Mouse (Mus musculus): Measurements from ENCODE around the gene Cdc42bpb. TPM values are rescaled to one million over a fixed set of nuclear protein-coding genes. Genes with fewer than 3 reads are reported as not detected.

Gene Cdc42bpb
- total and polyA plus RNA-seq, 2 experiments, result 19.5 to 122 TPM

GRCm38 (mm10) chr12:111250116-111250515 lies 127.4 kb downstream of the Cdc42bpb start:
- Histone ChIP-seq H3K4me1 (ENCODE audit: control insufficient read depth, insufficient read depth, low read length) (no peaks in the 10 kb centered on the region), H3K27ac (replicated peaks; ENCODE audit: insufficient read depth, low read depth, low read length) (no peak overlapping the region), H3K9ac (ENCODE audit: low read depth, low read length) (no peak overlapping the region), H3K79me2 (ENCODE audit: control insufficient read depth, insufficient read depth, low read length) (no peaks in the 10 kb centered on the region), H3K27me3 (ENCODE audit: control insufficient read depth, insufficient read depth, low read length) (no peaks in the 10 kb centered on the region), H3K36me3 (ENCODE audit: control insufficient read depth, insufficient read depth, low read length) (peaks cover 1% of the 10 kb centered on the region; the same call in 1 of the 2 replicates), H3K4me3 (ENCODE audit: insufficient read depth, low read depth, low read length) (no peak overlapping the region)
- DNase-seq (ENCODE audit: extremely low read depth, low read depth, low spot score), result no peak
- TF ChIP-seq POLR2A (IDR thresholded peaks at IDR 0.05; ENCODE audit: extremely low read depth, insufficient read depth, low read length), result no peak
- WGBS, result 92% methylated on average over 8 of the region's 8 CpGs

DNA sequence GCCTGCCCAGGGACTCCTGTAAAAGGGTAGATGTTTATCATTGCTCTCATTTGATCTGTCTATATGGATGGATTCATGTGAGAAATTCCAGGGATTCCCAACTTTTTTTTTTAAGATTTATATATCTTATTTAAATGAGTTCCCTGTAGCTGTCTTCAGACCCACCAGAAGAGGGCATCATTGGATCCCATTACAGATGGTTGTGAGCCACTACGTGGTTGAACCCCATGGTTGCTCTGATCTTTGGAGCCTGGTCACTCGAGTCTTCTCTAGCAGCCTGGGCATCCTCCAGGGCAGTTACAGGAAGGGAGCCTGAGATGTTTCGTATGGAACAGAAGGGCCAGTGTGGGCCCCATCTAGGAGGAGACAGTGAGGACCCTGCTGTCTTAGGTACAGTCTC lies 128.4 kb downstream of the Cdc42bpb start:
- no peaks in the 10 kb centered on the region for H3K27me3 ChIP-seq (ENCODE audit: control insufficient read depth, insufficient read depth, low read length)
- 58% methylated on average over 3 of the region's 3 CpGs for WGBS
- no peaks in the 10 kb centered on the region for H3K79me2 ChIP-seq (ENCODE audit: control insufficient read depth, insufficient read depth, low read length)
- H3K9ac ChIP-seq (ENCODE audit: low read depth, low read length), result no peak overlapping the region
- TF ChIP-seq POLR2A (IDR thresholded peaks at IDR 0.05; ENCODE audit: extremely low read depth, insufficient read depth, low read length) (no peak), CTCF (IDR thresholded peaks at IDR 0.05; ENCODE audit: low read depth, low read length) (no peak)
- no peak overlapping the region for H3K4me3 ChIP-seq (ENCODE audit: insufficient read depth, low read depth, low read length)
- no peak for DNase-seq (ENCODE audit: extremely low read depth, low read depth, low spot score)
- H3K4me1 ChIP-seq (ENCODE audit: control insufficient read depth, insufficient read depth, low read length), result no peaks in the 10 kb centered on the region
- H3K27ac ChIP-seq (replicated peaks; ENCODE audit: insufficient read depth, low read depth, low read length), result no peak overlapping the region
- H3K36me3 ChIP-seq (ENCODE audit: control insufficient read depth, insufficient read depth, low read length), result peaks cover 2% of the 10 kb centered on the region; the same call in 1 of the 2 replicates

DNA sequence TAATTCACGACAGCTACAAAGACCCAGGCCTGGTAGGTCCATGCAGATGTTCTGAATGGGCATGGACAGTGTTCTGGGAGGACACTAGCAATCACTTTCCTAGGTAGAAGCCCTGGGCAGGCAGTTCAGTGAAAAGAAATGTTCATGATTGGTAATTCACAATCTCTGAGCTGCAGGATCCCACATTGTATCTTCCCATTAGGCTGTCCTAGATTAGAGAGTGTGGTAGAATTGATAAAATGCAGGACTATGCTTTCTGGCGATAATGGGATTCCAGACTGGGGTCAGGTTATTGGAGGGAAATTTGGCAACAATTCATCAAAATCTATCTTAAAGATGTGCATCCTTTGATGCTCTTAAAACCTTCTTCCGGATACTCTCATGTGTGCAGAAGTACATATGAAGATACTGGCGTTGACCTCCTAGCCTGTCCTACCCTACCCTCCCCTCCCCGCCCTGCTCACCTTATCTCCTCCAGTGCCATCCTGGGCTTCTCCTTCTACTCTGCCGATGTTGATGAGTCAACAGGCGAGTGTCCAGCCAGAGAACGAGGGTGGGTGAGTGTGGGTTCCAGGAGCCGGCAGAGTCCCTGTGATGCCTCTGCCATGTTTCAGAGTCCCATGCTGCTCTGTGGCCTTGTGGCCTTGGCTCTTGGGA lies 130.6 kb downstream of the Cdc42bpb start:
- no peak overlapping the region for H3K27ac ChIP-seq (replicated peaks; ENCODE audit: insufficient read depth, low read depth, low read length)
- peaks cover 2% of the 10 kb centered on the region; the same call in 1 of the 2 replicates for H3K36me3 ChIP-seq (ENCODE audit: control insufficient read depth, insufficient read depth, low read length)
- TF ChIP-seq CTCF (IDR thresholded peaks at IDR 0.05; ENCODE audit: low read depth, low read length), result no peak
- no peak for TF ChIP-seq POLR2A (IDR thresholded peaks at IDR 0.05; ENCODE audit: extremely low read depth, insufficient read depth, low read length)
- no peaks in the 10 kb centered on the region for H3K79me2 ChIP-seq (ENCODE audit: control insufficient read depth, insufficient read depth, low read length)
- H3K4me1 ChIP-seq (ENCODE audit: control insufficient read depth, insufficient read depth, low read length), result no peaks in the 10 kb centered on the region
- WGBS, result 90% methylated on average over 9 of the region's 9 CpGs
- H3K27me3 ChIP-seq (ENCODE audit: control insufficient read depth, insufficient read depth, low read length), result no peaks in the 10 kb centered on the region
- DNase-seq (ENCODE audit: extremely low read depth, low read depth, low spot score), result no peak
- H3K9ac ChIP-seq (ENCODE audit: low read depth, low read length), result no peak overlapping the region
- H3K4me3 ChIP-seq (ENCODE audit: insufficient read depth, low read depth, low read length), result no peak overlapping the region

DNA sequence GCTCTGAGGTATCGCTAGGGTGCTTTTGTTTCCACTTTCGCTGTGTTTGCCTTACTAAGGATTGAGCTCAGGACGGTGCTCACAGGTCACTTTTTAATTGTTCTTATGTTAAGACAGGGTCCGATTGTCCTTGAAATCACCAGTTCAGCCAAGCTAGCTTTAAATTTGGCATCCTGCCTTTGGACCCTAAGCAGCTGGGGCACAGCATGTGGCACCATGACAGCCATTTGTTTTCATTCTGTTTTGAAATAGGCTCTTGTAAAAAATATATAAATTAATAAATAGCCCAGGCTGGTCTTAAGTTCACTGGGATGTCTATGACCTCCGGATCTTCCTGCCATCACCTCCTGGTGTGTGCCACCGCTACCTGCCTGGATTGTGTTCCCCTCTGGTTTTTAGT lies 132.4 kb downstream of the Cdc42bpb start:
- Histone ChIP-seq H3K27ac (replicated peaks; ENCODE audit: insufficient read depth, low read depth, low read length) (no peak overlapping the region), H3K79me2 (ENCODE audit: control insufficient read depth, insufficient read depth, low read length) (no peaks in the 10 kb centered on the region), H3K27me3 (ENCODE audit: control insufficient read depth, insufficient read depth, low read length) (no peaks in the 10 kb centered on the region), H3K4me1 (ENCODE audit: control insufficient read depth, insufficient read depth, low read length) (no peaks in the 10 kb centered on the region), H3K36me3 (ENCODE audit: control insufficient read depth, insufficient read depth, low read length) (peaks cover 2% of the 10 kb centered on the region; the same call in 1 of the 2 replicates), H3K9ac (ENCODE audit: low read depth, low read length) (no peak overlapping the region), H3K4me3 (ENCODE audit: insufficient read depth, low read depth, low read length) (no peak overlapping the region)
- no peak for DNase-seq (ENCODE audit: extremely low read depth, low read depth, low spot score)
- WGBS, result 88% methylated on average over 6 of the region's 6 CpGs
- no peak for TF ChIP-seq CTCF (IDR thresholded peaks at IDR 0.05; ENCODE audit: low read depth, low read length)

- Histone ChIP-seq H3K9ac (ENCODE audit: low read depth, low read length) (no peak overlapping the region), H3K79me2 (ENCODE audit: control insufficient read depth, insufficient read depth, low read length) (no peaks in the 10 kb centered on the region), H3K4me3 (ENCODE audit: insufficient read depth, low read depth, low read length) (no peak overlapping the region), H3K4me1 (ENCODE audit: control insufficient read depth, insufficient read depth, low read length) (no peaks in the 10 kb centered on the region), H3K27ac (replicated peaks; ENCODE audit: insufficient read depth, low read depth, low read length) (no peak overlapping the region), H3K27me3 (ENCODE audit: control insufficient read depth, insufficient read depth, low read length) (no peaks in the 10 kb centered on the region), H3K36me3 (ENCODE audit: control insufficient read depth, insufficient read depth, low read length) (peaks cover 2% of the 10 kb centered on the region; the same call in 1 of the 2 replicates)
- WGBS, result 84% methylated on average over 12 of the region's 12 CpGs
- TF ChIP-seq POLR2A (IDR thresholded peaks at IDR 0.05; ENCODE audit: extremely low read depth, insufficient read depth, low read length), result no peak
- TF ChIP-seq CTCF (IDR thresholded peaks at IDR 0.05; ENCODE audit: low read depth, low read length), result no peak
- DNase-seq (ENCODE audit: extremely low read depth, low read depth, low spot score), result no peak
Measured at GRCm38 (mm10) chr12:111243733-111244132, 133.8 kb downstream of the Cdc42bpb start.

Other genes with a start within 250 kb of the Cdc42bpb start
- gene Traf3, start 211.3 kb downstream of the Cdc42bpb start, total RNA-seq (2014; rRNA removed), result 2.3 and 3.0 TPM in 2 replicates
- gene Traf3, start 211.3 kb downstream of the Cdc42bpb start, polyA plus RNA-seq (2012; rRNA removed), result 6.2 and 6.8 TPM in 2 replicates
- gene 4930595D18Rik, start 193.2 kb downstream of the Cdc42bpb start, total RNA-seq (2014; rRNA removed), result not detected in 2 replicates
- gene 4930595D18Rik, start 193.2 kb downstream of the Cdc42bpb start, polyA plus RNA-seq (2012; rRNA removed), result not detected in 2 replicates
- gene Amn, start 106.6 kb downstream of the Cdc42bpb start, total RNA-seq (2014; rRNA removed), result 0.09 and 0.74 TPM in 2 replicates
- gene Amn, start 106.6 kb downstream of the Cdc42bpb start, polyA plus RNA-seq (2012; rRNA removed), result 0.27 and 0.55 TPM in 2 replicates
- gene Lbhd2, start 29.1 kb upstream of the Cdc42bpb start, total RNA-seq (2014; rRNA removed), result not detected in 2 replicates
- not detected in 2 replicates for gene Lbhd2, start 29.1 kb upstream of the Cdc42bpb start, polyA plus RNA-seq (2012; rRNA removed)
- gene Exoc3l4, start 39.3 kb upstream of the Cdc42bpb start, total RNA-seq (2014; rRNA removed), result 1.0 and 1.2 TPM in 2 replicates
- 3.0 and 3.4 TPM in 2 replicates for gene Exoc3l4, start 39.3 kb upstream of the Cdc42bpb start, polyA plus RNA-seq (2012; rRNA removed)
- 10.0 and 14.6 TPM in 2 replicates for gene Tnfaip2, start 64.8 kb upstream of the Cdc42bpb start, total RNA-seq (2014; rRNA removed)
- 28.9 and 29.1 TPM in 2 replicates for gene Tnfaip2, start 64.8 kb upstream of the Cdc42bpb start, polyA plus RNA-seq (2012; rRNA removed)
- not detected in 2 replicates for gene Gm266, start 108.1 kb upstream of the Cdc42bpb start, total RNA-seq (2014; rRNA removed)
- not detected in 2 replicates for gene Gm266, start 108.1 kb upstream of the Cdc42bpb start, polyA plus RNA-seq (2012; rRNA removed)
- 94.2 and 121 TPM in 2 replicates for gene Eif5, start 160.3 kb upstream of the Cdc42bpb start, total RNA-seq (2014; rRNA removed)
- 93.7 and 96.3 TPM in 2 replicates for gene Eif5, start 160.3 kb upstream of the Cdc42bpb start, polyA plus RNA-seq (2012; rRNA removed)
- gene Mark3, start 196.8 kb upstream of the Cdc42bpb start, total RNA-seq (2014; rRNA removed), result 26.4 and 30.9 TPM in 2 replicates
- 14.3 and 15.9 TPM in 2 replicates for gene Mark3, start 196.8 kb upstream of the Cdc42bpb start, polyA plus RNA-seq (2012; rRNA removed)

Measured in liver, adult 2 months (tissue).